Mouse (Mus musculus): ENCODE data around the gene Svop. TPM values are rescaled to one million over a fixed set of nuclear protein-coding genes. Genes with fewer than 3 reads are reported as not detected.
A peak's percentile ranks its signal among the peaks of the same experiment; 100 is the strongest.

Svop gene
- total RNA-seq, 2 experiments from 2014 or later: 172 to 190 TPM

- no peak for DNase-seq (ENCODE audit: extremely low spot score in 1 of 2, low spot score in 2 of 2)
- no peak for TF ChIP-seq CTCF (IDR thresholded peaks at IDR 0.05)
- intact Hi-C loops (cut with DNase I): no loop called here
- Histone ChIP-seq H3K27ac (no peak overlapping the region), H3K4me3 (no peak overlapping the region)
Observed at GRCm38 (mm10) chr5:114063958-114064357, 27.4 kb downstream of the Svop start.

- DNase-seq (ENCODE audit: extremely low spot score in 1 of 2, low spot score in 2 of 2): no peak
- Histone ChIP-seq H3K27ac (no peak overlapping the region), H3K4me3 (no peak overlapping the region)
- no peak for TF ChIP-seq CTCF (IDR thresholded peaks at IDR 0.05)
- intact Hi-C loops (cut with DNase I): no loop called here
Observed at GRCm38 (mm10) chr5:114061675-114062074, 29.7 kb downstream of the Svop start.

DNA sequence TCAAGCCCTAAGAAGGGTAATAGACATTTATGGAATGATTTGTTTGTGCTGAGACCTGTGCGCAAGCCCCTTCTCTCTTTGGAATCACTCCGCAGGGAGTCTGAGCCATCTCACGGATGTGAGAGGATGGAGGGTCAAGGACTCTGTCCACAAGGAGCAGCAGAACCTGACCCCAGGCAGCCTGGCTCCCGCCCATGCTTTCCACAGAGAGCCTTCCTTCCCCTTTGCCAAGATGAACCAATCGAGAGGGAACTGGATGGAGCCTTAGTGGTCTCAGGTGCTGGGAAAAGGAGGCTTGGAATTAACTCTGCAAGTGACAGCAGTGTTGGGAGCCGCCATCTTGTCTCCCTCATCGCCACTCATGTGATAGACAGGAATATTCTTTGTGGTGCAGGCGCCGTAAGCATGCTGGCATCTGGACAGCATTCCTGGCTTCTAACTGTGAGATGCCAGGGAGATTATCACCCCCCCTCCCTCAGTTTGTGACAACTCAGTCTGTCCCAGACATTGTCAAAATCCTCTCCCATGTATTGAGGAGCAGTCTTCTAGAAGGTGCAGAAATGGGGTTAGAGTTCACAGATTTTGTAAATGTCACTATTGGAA is 34.1 kb downstream of the Svop start:
- Histone ChIP-seq H3K27ac (no peak overlapping the region), H3K4me3 (no peak overlapping the region)
- no peak for DNase-seq (ENCODE audit: extremely low spot score in 1 of 2, low spot score in 2 of 2)
- intact Hi-C loops (cut with DNase I): no loop called here
- no peak for TF ChIP-seq CTCF (IDR thresholded peaks at IDR 0.05)

GRCm38 (mm10) chr5:114052246-114052761 is 39.1 kb downstream of the Svop start:
- H3K27ac ChIP-seq: no peak overlapping the region
- peak; percentile 90 for TF ChIP-seq CTCF (IDR thresholded peaks at IDR 0.05)
- no peak overlapping the region for H3K4me3 ChIP-seq
- DNase-seq (ENCODE audit: extremely low spot score in 1 of 2, low spot score in 2 of 2): peak; percentile 55 to 56
- intact Hi-C loops (cut with DNase I): loop anchor here (1.0 to 5.0 kb wide), 2 partner anchors 48 to 80 kb away; partner anchors contain the start of gene Ung

- no peak for DNase-seq (ENCODE audit: extremely low spot score in 1 of 2, low spot score in 2 of 2)
- H3K27ac ChIP-seq: no peak overlapping the region
- no peak overlapping the region for H3K4me3 ChIP-seq
- TF ChIP-seq CTCF (IDR thresholded peaks at IDR 0.05): no peak; the same call in 1 of the 2 replicates
- intact Hi-C loops (cut with DNase I): loop anchor here (5.0 kb wide), 2 partner anchors 92 to 258 kb away; no protein-coding TSS in a partner anchor
Observed at GRCm38 (mm10) chr5:114048731-114049308, 42.5 kb downstream of the Svop start.

DNA sequence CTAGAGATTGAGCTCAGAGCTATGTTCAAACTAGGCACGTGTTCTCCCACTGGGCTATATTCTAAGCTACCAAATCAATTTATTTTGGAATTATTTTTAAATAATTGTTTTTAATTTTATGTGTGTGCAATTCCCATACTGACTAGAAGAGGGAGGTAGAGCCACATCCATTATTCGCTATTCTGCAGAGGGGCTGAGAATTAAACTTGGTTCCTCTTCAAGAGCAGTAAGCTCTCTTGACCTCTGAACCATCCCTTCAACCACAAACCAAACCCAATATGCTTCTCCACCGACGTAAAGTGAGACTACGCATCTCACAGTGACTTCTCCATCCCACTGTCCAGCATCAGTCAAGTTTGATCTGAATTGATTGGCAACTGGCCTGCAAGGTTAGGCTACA is 44.2 kb downstream of the Svop start:
- TF ChIP-seq CTCF (IDR thresholded peaks at IDR 0.05): peak; percentile 54
- no peak for DNase-seq (ENCODE audit: extremely low spot score in 1 of 2, low spot score in 2 of 2)
- intact Hi-C loops (cut with DNase I): loop anchor here (5.0 kb wide), 2 partner anchors 90 to 260 kb away; no protein-coding TSS in a partner anchor

DNA sequence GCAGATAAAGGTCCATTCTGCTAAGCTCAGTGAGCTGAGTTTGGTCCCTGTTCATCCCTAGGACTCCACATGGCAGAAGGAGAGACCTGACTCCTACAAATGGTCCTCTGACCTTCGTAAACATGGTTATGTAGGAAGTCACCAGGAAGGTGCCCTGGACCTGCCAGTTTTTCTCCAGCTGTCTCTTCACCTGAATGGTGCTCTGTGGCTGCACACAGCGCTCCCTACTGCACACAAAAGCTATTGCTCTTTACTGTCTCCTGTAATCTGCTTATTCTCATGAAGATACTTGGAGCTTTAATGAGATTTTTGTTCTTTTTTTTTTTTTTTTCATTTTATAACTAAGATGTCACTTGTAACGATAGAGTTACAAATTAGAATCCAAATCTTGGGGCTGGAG is 44.8 kb downstream of the Svop start:
- intact Hi-C loops (cut with DNase I): loop anchor here (5.0 kb wide), 2 partner anchors 89 to 261 kb away; no protein-coding TSS in a partner anchor
- no peak; the same call in 1 of the 2 replicates for TF ChIP-seq CTCF (IDR thresholded peaks at IDR 0.05)
- Histone ChIP-seq H3K4me3 (no peak overlapping the region), H3K27ac (no peak overlapping the region)
- no peak for DNase-seq (ENCODE audit: extremely low spot score in 1 of 2, low spot score in 2 of 2)

More for the DNA sequence above, 44.2 kb downstream of the Svop start:
- H3K4me3 ChIP-seq: no peak overlapping the region
- no peak overlapping the region for H3K27ac ChIP-seq

GRCm38 (mm10) chr5:114046151-114046550 is 45.2 kb downstream of the Svop start:
- intact Hi-C loops (cut with DNase I): loop anchor here (5.0 kb wide), 2 partner anchors 89 to 261 kb away; no protein-coding TSS in a partner anchor
- H3K27ac ChIP-seq: no peak overlapping the region
- no peak for DNase-seq (ENCODE audit: extremely low spot score in 1 of 2, low spot score in 2 of 2)
- H3K4me3 ChIP-seq: no peak overlapping the region
- no peak for TF ChIP-seq CTCF (IDR thresholded peaks at IDR 0.05)

- DNase-seq (ENCODE audit: extremely low spot score in 1 of 2, low spot score in 2 of 2): no peak
- no peak overlapping the region for H3K4me3 ChIP-seq
- intact Hi-C loops (cut with DNase I): loop anchor here (5.0 kb wide), 2 partner anchors 88 to 262 kb away; no protein-coding TSS in a partner anchor
- peak; percentile 54 for TF ChIP-seq CTCF (IDR thresholded peaks at IDR 0.05)
- no peak overlapping the region for H3K27ac ChIP-seq
Observed at GRCm38 (mm10) chr5:114045134-114045533, 46.2 kb downstream of the Svop start.

- no peak overlapping the region for H3K4me3 ChIP-seq
- intact Hi-C loops (cut with DNase I): no loop called here
- TF ChIP-seq CTCF (IDR thresholded peaks at IDR 0.05): no peak
- DNase-seq (ENCODE audit: extremely low spot score in 1 of 2, low spot score in 2 of 2): no peak
- H3K27ac ChIP-seq: no peak overlapping the region
Observed at GRCm38 (mm10) chr5:114043800-114044199, 47.6 kb downstream of the Svop start.

- no peak for TF ChIP-seq CTCF (IDR thresholded peaks at IDR 0.05)
- DNase-seq (ENCODE audit: extremely low spot score in 1 of 2, low spot score in 2 of 2): no peak
- intact Hi-C loops (cut with DNase I): no loop called here
- no peak overlapping the region for H3K27ac ChIP-seq
- H3K4me3 ChIP-seq: no peak overlapping the region
Observed at GRCm38 (mm10) chr5:114041327-114041930, 49.9 kb downstream of the Svop start.

- intact Hi-C loops (cut with DNase I): no loop called here
- no peak for DNase-seq (ENCODE audit: extremely low spot score in 1 of 2, low spot score in 2 of 2)
- no peak for TF ChIP-seq CTCF (IDR thresholded peaks at IDR 0.05)
Observed at GRCm38 (mm10) chr5:114040911-114041310, 50.5 kb downstream of the Svop start.

More at GRCm38 (mm10) chr5:114040911-114041310, 50.5 kb downstream of the Svop start:
- H3K4me3 ChIP-seq: no peak overlapping the region
- H3K27ac ChIP-seq: no peak overlapping the region

All from left cerebral cortex, adult 2 months (tissue).